Mouse (Mus musculus) inflammation-experienced regulatory T-cells, adult 6 months (primary cell): ENCODE measurements at regions not wholly inside any gene's neighbourhood (a gene's known extent, or its start where the extent isn't known, plus 50 kb on each side); places are given as distances from the start of the nearest gene placed in this dataset.

ENCODE experiments used
- ATAC-seq: one replicate; pipeline ENCODE4 v1.8.0; 2017

- peak; percentile 81 for ATAC-seq
These were observed 54.4 kb upstream of the Ly86 start for GRCm38 (mm10) chr13:37290636-37291035.

GRCm38 (mm10) chr13:37288993-37289392 lies 56.0 kb upstream of the Ly86 start:
- no peak for ATAC-seq

GRCm38 (mm10) chr13:37282515-37282914 lies 62.5 kb upstream of the Ly86 start:
- no peak for ATAC-seq

- ATAC-seq, result no peak
These were observed 65.8 kb upstream of the Ly86 start for GRCm38 (mm10) chr13:37279078-37279789.

- ATAC-seq, result no peak
These were observed 95.2 kb upstream of the Ly86 start for GRCm38 (mm10) chr13:37249581-37250461.

- no peak for ATAC-seq
These were observed 96.3 kb upstream of the Ly86 start for GRCm38 (mm10) chr13:37248741-37249140.

- no peak for ATAC-seq
These were observed 105.0 kb upstream of the Ly86 start for GRCm38 (mm10) chr13:37240048-37240447.

- no peak for ATAC-seq
These were observed 107.7 kb upstream of the Ly86 start for GRCm38 (mm10) chr13:37237285-37237684.

- no peak for ATAC-seq
These were observed 119.2 kb upstream of the Ly86 start for GRCm38 (mm10) chr13:37225834-37226233.

GRCm38 (mm10) chr13:37220436-37220835 lies 124.6 kb upstream of the Ly86 start:
- no peak for ATAC-seq

GRCm38 (mm10) chr13:37218596-37218995 lies 126.4 kb upstream of the Ly86 start:
- ATAC-seq, result no peak

GRCm38 (mm10) chr13:37214590-37215282 lies 130.3 kb upstream of the Ly86 start:
- peak; percentile 87 for ATAC-seq

- no peak for ATAC-seq
These were observed 147.1 kb upstream of the F13a1 start for GRCm38 (mm10) chr13:37197136-37197535.

GRCm38 (mm10) chr13:37195857-37196256 lies 145.8 kb upstream of the F13a1 start:
- no peak for ATAC-seq

- ATAC-seq, result no peak
These were observed 131.2 kb upstream of the F13a1 start for GRCm38 (mm10) chr13:37181169-37181787.

GRCm38 (mm10) chr13:37176526-37176925 lies 126.5 kb upstream of the F13a1 start:
- ATAC-seq, result no peak

GRCm38 (mm10) chr13:37175997-37176396 lies 126.0 kb upstream of the F13a1 start:
- ATAC-seq, result no peak

- no peak for ATAC-seq
These were observed 108.9 kb upstream of the F13a1 start for GRCm38 (mm10) chr13:37158831-37159522.

GRCm38 (mm10) chr13:37157808-37158207 lies 107.8 kb upstream of the F13a1 start:
- no peak for ATAC-seq

- ATAC-seq, result no peak
These were observed 101.9 kb upstream of the F13a1 start for GRCm38 (mm10) chr13:37151835-37152516.

- no peak for ATAC-seq
These were observed 99.9 kb upstream of the F13a1 start for GRCm38 (mm10) chr13:37149961-37150360.
